Mouse (Mus musculus): ENCODE data around the gene Tenm2.

- TF ChIP-seq CTCF (conservative IDR thresholded peaks at IDR 0.05; ENCODE audit: insufficient read depth, insufficient read length, low read depth, low read length): no peak
- TF ChIP-seq POLR2A (IDR thresholded peaks at IDR 0.05; ENCODE audit: low read depth, low read length): no peak
These were observed 991.3 kb downstream of the Tenm2 start for GRCm38 (mm10) chr11:36244491-36244882.

All from kidney, adult 2 months (tissue).